Mouse (Mus musculus) lung, adult 10 weeks (tissue): ENCODE measurements around the gene Kif20b. TPM values are rescaled to one million over a fixed set of nuclear protein-coding genes. Genes with fewer than 3 reads are reported as not detected.

Experiments used
- polyA plus RNA-seq: library from polyadenylated mRNA; stranded (reverse); fragments of 350-450 nt; fragmentation: Illumina TruSeq; extraction: RNeasy Lipid Tissue Mini Kit (QIAGEN cat#74804); gene quantifications from one replicate; pipeline ENCODE4 v1.2.3, GENCODE M21; 2014; ENCODE audit warnings: low read depth, low replicate concordance; ENCODE audit not compliant: insufficient read depth

Gene Kif20b
- 1.5 TPM for polyA plus RNA-seq

DNA sequence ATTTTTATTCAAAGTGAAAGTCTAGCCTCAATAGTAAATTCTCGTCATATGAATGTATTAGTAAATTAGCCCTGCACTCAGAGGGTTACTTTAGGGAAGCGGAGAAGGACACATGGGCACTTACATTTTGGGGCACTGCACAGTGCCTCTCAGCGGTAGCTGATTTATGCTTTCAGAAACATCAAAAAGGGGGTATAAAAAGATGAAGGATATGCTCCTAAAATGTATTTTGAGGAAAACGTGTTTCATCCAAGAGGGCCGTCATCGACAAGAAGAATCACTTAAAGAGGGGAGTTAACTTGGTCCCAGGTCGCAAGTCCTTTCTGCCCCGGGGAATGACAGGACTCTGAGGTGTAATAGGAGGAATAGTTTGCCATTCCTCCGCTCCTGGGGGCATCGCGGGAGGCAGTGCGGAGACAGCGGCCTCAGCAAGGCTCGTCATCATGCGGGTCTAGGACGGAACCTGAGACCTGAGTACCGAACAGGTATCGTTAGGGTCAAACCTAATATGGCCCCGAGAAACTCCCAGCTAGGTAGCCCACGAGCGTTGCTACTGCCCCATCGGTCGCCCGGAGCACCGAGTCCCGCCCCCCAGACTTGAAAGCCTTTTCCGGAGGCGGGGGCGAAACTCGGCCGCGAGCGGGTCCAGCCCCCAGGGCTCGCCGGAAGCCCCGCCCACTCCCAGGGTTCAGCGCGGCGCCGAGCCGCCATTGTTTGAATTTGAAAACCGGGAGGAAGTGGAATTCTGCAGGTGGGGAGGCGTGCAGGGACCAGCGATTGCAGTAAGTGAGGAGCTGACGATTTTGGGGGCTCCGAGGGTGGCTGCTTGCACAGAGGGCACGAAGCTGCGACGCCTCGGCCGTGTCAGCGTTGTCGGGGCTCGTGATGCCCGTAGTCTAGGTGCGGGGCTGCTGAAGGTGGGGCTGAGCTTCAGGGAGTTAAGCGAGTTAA lies at the start of gene Kif20b:
Kif20b (plus strand) TSS at position 710 of the 951 bp plus-strand sequence.

DNA sequence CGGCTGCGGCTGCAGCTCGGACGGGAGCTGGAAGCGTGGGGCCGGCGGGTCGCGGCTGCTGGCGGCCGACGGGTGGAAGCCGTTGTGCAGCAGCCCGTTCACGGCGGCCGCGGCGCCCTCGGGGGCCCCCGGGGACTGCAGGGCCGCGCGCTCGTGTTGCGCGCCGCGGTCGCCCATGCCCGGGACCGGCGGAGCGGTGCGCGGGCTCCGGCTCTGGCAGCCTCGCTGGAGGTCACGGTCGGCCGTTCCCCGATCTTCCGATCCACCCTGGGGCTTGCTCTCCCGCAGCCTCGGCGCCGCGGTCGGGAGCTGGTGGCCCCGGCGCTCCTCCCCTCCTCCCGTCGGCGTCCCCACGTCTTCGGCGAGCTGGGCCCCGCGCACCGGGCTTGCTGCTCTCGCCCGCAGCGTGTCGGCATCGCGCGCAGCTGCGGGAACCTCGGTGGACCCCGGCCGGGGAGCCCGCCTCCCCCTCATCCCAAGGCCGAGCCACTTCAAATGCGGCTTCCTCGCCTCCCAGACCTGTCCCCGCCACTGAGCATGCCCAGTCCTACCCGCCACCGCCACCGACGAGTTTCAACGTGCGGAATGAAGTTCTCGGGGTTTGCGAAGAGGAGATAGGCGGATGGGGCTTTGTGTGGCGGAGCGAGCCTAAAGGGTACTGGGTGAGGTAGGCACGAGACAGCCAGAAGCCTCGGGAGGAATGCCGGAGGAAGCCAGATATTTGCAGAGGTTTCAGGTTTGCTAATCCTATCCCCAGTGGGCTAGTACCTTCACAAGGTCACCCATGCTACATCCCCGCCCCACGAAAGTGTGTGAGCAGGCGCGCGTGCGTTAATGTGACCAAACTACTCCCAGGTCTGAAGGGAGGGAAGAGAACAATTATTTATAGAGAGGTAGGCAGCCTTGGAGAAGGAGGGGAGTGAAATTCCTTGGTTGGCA lies 43.3 kb upstream of the Kif20b start, which contains the start of gene Pank1:
Pank1 (minus strand) TSS at position 853 of the 939 bp plus-strand sequence.

Other genes with a start within 250 kb of the Kif20b start
- gene Slc16a12, start 175.1 kb upstream of the Kif20b start, polyA plus RNA-seq: 2.7 TPM
- 5.1 TPM for gene Pank1, start 42.9 kb upstream of the Kif20b start, polyA plus RNA-seq